Mouse (Mus musculus) 416B (cell line): ENCODE data around the gene Dcun1d5.
A peak's percentile ranks its signal among the peaks of the same experiment; 100 is the strongest.
"Not testable (repeated sequence)": the region's sequence is repeated elsewhere in the genome, so short reads cannot be mapped to it uniquely, and the experiment has no call there.

Experiments
- DNase-seq: peaks from one replicate; pipeline ENCODE4 v3.0.0; 2011; ENCODE audit warnings: low read depth

Dcun1d5 gene

DNA sequence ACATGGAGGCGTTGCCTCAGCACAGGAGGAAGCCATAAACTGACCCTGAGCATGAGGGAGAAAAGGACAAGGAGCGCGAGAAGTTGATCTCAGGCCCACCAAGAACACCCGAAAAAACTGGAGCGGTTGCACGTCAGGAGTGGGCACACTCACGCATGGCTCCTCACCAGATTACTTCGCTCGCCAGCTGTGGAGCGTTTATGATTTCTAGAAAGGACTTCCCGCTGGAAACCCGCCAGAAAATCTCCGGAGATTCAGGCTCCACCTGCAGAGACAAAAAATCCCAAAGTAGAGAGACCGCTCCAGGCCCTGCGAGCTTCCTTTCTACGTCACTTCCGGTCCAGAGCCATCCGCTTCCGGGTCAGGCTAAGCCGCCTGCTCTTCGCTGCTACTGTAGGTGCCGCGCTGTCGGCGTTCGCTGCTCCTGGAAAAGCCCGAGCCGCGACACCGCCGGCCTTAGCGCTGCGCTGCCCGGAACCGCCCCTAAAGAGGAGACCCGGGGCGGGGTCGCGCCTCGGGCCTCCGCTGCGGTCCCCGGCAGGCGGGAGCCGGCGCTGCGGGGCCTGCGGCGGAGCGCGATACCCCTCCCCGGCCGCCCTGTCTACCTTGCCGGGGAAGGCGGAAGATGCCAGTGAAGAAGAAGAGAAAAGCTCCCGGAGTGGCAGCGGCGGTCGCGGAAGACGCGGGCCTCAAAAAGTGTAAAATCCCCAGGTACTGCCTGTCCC is at the start of gene Dcun1d5, which contains the start of gene Dync2h1:
Gene Dcun1d5 (plus strand): TSS at position 349 of the 725 bp plus-strand sequence.
Gene Dync2h1 (minus strand): TSS at position 275 of the 725 bp plus-strand sequence.
- DNase-seq, result peak; percentile 96

DNA sequence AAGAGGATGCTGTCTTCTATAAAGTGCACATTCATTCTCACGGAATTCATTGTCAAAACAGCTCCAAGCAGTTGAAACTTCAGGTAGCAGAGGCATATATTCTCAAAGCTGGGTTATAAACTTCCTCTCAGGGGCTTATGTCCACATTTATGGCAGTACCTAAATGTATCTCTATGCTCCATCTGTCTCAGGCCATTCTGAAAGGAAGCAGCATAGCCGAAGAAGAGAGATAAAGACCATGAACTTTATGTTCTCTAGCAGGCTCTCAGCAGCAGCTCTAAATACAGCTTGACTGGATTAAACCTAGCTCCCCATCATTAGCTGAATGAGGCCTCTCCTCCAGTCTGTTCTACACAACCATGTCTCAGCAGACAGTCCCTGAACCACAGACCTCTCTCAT is 29.9 kb upstream of the Dcun1d5 start:
- DNase-seq, result no peak

DNA sequence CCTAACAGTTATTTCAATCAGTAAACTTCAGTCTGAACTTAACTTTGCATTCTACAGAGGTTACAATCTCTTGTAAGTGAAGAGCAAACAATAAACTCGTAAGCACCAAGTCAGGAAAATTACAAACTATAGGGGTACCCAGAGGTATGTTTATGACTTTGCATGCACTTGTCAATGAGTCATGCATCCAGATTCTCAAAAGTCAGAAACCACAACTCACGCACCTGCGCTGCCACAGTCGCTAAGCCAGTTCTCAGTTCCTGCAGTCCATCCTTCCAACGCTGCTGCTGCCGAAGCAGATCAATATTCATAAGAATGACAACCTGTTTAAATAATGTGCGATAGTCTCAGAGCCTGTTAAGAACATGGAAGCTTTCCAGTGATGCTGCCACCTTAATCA is 25.7 kb upstream of the Dcun1d5 start:
- DNase-seq, result no peak

DNA sequence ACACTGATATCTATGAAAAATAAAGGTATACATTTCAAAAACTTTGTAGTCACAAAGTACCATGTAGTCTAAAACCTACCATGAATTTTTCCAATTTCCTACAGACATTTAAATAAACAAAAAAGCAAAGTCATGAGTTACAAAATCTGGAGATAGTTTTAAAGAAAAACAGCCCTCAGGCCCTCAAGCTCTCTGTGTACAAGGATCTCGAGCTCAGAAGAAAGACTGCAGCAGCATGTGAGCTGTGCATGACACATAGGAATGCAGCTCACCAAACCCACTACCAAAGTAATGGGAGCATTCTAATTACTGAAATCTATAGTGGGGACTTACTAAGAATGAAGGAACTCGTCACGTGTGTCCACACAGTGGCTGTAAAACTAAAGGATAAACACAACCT is 24.6 kb upstream of the Dcun1d5 start:
- DNase-seq, result no peak

DNA sequence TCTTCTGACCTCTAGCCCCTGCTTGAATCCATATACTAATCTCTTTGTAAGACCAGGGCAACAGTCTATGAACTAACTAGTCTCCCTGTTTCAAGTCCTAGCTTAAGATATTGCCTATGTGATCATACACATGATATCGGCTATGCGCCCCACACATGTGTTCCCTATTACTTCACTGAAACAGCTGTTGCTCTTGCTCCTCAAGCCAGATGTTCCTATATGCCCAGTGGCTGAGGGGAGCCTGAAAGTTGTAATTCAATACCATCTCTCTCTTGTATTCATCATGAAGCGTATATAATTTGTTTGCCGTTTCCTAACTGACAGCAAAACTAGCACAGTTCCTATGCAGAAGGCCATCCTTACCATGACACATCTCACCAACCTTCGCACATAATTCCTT is 23.6 kb upstream of the Dcun1d5 start:
- DNase-seq, result no peak

DNA sequence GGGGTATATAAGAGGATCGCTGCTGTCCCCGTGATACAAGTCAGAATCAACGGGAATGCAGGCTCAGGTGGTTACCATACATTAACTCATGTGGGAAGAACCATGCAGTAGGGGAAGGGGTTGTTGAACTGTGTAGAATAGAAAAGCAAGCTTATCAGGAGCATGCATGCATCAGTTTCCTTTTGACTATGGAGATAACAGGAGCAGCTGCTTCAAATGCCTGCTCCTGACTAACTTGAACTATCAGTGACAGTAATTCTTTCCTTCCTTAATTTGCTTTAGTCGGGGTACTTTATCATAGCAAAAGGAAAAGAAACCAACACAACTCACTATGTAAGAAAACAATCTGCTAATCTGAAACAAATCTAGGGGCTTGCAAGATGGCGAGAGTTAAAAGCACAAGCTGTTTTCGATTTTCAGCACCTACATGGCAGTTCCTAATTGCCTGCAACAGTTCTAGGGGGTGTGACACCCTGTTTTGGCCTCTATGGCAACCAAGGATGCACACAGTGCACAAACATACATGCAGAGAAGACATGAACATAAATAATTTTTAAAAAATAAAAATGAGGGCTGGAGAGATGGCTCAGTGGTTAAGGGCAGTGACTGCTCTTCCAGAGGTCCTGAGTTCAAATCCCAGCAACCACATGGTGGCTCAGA is 16.9 kb upstream of the Dcun1d5 start:
- peak; percentile 52 for DNase-seq

DNA sequence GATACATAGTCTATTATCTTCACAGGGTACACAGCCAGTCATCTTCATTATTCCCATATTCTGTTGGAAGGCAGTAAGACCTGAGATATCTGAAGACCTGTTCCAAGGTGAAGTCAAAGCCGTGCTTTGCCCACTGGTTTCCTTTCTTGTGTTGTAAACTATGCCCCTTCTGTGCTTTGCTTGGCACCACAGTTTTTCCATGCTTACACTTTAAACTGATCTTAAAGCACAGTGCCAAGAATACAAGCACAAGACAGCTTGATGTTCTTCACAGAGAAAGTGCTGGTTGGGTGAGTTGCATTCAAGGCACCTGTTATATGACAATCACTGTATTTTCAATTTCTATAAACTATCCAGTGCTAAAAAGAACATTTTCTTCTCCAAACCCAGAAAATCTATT is 10.6 kb upstream of the Dcun1d5 start:
- DNase-seq, result no peak

DNA sequence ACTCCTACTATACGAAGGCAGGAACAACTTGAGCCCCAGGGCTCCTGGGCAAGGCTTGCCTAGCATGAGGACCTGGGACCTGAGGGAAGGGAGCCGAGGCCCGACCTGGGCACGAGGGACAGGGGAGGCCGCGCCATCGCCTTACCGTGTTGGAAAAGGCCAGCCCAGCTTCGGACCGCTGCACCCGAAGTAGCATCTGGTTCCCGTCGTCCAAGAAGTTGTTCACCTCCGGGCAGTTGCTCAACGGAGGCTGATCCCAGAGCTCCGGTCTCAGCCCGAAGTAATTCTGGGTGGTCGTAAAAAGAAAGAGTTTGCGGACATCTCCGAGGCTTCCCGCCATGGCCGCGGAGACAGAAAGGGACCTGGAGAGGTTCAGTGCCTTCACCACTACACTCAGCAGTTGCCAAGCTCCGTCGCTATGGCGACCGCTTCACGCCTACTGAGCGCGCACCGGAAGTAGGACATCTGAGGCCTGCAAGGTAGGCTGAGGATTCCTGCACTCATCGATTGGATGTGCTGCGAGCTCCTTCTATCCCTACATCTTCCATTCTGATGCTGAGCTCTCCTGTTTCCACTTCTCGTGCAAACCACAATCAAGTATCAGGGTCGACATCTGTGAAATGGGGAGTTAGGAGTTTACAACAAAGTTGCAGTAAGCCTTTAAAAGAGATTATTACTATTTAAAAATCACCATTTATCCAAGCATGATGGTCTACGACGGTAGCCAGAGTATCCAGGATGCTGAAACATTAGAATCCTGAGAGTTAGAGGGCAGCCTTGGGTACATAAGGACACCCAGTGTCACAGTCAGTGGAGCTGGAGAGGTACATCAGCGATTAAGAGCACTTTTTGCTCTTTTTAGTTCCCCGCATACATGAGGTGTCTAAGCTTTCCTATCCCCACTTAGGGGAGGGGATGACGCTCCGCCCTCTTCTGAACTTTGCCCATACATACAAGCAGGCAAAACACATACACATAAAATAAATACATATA is 7.4 kb upstream of the Dcun1d5 start:
- DNase-seq, result no peak

DNA sequence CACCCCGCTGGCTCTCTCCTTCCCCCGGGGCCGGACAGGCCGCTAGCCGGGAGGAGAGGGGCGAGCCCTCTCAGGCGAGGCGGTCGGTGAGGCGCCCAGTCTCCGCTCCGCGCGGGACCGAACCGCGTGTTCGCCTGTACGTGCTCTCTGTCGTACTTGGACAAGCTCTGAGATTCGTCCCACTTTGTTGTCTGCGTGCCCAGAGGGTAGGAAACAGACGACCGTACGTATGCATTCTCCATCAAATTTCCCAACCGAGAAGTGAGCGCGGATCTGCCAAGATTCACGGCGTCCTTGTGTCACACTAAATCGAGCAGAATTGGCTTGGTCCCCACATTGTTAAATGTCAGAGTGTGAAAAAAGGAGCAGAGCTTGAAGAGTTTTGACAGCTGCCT is 574 bp downstream of the Dcun1d5 start:
- peak; percentile 31 for DNase-seq

DNA sequence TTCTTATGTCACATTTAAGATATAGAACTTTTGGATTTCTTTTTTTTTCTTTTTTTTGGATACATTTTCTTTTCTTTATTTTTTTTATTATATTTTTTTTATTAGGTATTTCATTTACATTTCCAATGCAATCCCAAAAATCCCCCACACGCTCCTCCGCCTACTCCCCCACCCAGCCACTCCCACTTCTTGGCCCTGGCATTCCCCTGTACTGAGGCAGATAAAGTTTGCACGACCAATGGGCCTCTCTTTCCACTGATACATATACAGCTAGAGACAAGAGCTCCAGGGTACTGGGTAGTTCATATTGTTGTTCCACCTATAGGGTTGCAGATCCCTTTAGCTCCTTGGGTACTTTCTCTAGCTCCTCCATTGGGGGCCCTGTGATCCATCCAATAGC is 6.4 kb downstream of the Dcun1d5 start:
- not testable (repeated sequence) for DNase-seq

DNA sequence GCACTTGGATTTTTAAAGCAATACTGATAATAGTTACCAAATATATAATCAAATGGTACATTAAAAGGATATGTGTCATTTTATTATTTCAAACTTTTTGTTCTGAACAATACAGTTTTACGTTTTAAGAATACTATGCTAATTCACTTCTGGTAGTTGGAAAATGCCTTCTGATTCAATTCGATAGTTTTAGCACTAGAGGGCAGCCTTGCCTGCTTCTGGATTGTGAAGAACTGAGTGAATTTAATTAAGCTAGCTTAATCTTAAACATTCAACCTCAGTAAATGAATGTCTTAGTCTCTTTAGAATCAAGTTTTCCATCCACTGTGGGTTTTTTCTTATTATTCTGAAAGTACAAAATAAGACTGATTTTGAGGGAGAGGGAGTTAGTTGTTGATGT is 31.9 kb downstream of the Dcun1d5 start:
- peak; percentile 63 for DNase-seq

DNA sequence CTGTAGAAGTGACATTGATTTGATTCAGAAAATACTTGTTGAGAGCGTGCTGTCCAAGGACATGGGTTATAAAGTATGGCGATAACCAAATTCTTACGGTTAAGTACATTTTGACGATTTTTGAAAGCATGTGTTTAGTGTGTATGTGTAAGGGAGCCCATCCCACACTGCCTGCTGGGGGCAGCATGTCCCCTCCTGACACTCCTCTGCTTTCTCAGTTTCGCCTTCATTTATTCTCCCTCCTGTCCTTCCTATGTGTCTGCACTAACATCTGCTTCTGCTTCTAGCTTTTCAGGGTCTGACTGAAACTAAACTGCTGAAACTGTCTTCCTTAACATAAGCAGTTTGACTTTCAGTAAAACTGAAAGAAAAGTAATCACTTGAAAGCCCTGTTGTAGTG is 36.7 kb downstream of the Dcun1d5 start:
- DNase-seq, result no peak

DNA sequence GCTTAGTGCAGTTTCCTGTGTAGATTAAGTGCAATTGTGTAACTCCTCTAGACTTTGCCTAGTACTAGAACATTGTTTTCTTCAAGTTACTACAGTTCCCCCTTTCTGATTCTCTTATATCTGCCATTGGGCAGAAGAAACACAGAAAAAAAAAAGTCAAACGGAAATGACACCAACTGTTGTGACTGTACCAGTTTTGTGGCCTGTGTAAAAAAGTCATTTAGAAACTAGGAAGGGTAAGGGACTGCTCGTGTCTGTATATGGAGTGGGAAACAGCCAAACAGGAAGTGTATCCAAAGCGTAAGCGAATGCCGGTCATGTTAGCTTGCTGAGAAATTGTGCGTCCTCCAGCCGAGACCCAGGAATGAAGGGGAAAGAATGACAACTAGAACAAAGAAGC is 37.1 kb downstream of the Dcun1d5 start:
- DNase-seq, result no peak

DNA sequence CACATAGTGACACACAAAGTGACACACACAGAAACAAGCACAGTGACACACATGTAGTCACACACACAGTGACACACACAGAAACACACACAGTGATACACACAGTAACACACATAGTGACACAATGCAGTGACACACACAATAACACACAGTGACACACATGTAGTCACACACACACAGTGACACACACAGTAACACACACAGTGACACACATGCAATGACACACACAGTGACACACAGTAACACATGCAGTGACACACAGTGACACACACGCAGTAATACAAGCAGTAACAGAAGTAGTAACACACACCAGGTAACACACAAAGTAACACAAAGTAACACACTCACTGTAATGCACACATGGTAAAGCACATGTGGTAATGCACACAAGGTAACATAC is 54.3 kb downstream of the Dcun1d5 start:
- no peak for DNase-seq

DNA sequence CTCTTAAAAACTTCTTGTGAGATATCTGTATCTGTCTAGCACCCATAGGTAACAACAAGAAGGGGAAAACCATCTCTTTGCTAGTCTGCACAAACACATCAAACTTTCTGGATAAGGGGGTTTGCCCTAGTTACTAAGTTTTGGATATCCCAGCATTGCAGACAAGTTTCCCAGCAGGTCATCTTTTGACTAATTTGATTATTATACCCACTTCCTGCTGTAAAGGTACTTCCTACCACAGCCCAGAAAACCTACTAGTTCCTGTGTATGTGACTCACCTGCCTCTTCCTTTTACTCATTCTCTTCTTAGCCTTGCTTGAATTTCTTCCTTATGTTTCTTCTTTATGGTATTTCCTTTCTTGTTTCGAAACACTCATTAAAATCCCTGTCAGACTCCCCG is 55.6 kb downstream of the Dcun1d5 start:
- DNase-seq, result peak; percentile 29

DNA sequence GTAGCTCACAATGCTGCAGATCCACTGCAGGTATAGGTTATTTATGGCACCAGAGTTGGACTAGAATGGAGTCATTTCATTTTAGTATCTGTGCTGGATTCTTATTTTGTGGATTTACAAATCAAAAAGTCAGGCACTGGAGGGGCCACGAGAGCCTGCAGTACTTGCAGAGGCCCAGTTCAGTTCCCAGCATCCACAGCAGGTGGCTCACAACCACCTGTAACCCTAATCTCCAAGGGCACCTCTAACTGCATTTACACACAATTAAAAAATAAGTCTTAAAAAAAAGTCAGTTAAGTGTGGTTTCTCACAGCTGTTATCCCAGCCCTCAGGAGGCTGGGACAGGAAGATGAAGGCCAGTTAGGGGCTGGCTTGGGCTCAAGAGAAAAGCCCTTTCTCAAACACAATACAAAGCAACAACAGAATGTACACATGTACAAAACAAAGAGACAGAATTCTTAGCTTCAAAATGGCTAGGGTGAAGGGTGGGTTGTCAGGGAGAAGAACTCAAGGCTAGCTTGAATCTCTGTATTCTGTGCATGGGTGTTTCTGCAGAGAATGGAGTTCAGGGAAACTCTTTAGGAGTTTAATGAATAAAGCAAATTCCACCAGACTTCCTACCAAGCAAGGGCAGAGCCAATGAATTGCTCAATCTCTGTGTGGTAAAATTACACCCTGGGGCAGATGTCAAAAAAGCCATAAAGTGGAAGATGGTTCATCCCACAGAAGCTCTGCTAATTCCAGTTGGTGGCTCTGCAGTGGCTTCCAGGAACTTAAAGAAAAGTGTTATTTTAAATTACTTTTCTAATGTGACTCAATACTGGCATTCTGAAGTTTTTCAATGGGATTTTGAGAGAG is 68.7 kb downstream of the Dcun1d5 start:
- DNase-seq, result peak; percentile 54
